Mouse (Mus musculus) gonadal fat pad, adult 2 months (tissue): ENCODE measurements around the gene B3galt4. TPM values are rescaled to one million over a fixed set of nuclear protein-coding genes. Genes with fewer than 3 reads are reported as not detected.

Source experiments
- DNase-seq: peaks from one replicate; pipeline ENCODE4 v3.0.0-alpha.2; 2012; ENCODE audit warnings: low read depth
- polyA plus RNA-seq: library from polyadenylated mRNA; depleted of rRNA; stranded (reverse); fragments of >200 nt; gene quantifications from 2 replicates; pipeline ENCODE4 v1.2.3, GENCODE M21; 2012

B3galt4 gene
- polyA plus RNA-seq, 1 experiment: 8.1 TPM

- no peak for DNase-seq
Observed at GRCm38 (mm10) chr17:33943454-33943853, 7.8 kb downstream of the B3galt4 start.

GRCm38 (mm10) chr17:33941381-33941780 is 9.9 kb downstream of the B3galt4 start:
- no peak for DNase-seq

- DNase-seq: no peak
Observed at GRCm38 (mm10) chr17:33940981-33941380, 10.3 kb downstream of the B3galt4 start.

GRCm38 (mm10) chr17:33940206-33940805 is 11.0 kb downstream of the B3galt4 start, which contains the start of the genes Pfdn6 and Wdr46:
Gene Pfdn6, minus strand, starts transcription at chr17:33940343.
Gene Wdr46, plus strand, starts transcription at chr17:33940660.
- no peak for DNase-seq

GRCm38 (mm10) chr17:33938783-33939182 is 12.5 kb downstream of the B3galt4 start:
- no peak for DNase-seq

- no peak for DNase-seq
Observed at GRCm38 (mm10) chr17:33936993-33937392, 14.3 kb downstream of the B3galt4 start.

GRCm38 (mm10) chr17:33935422-33936055 is 15.7 kb downstream of the B3galt4 start:
- no peak for DNase-seq

GRCm38 (mm10) chr17:33932970-33933369 is 18.3 kb downstream of the B3galt4 start:
- DNase-seq: no peak

GRCm38 (mm10) chr17:33932448-33932847 is 18.8 kb downstream of the B3galt4 start:
- DNase-seq: no peak

- no peak for DNase-seq
Observed at GRCm38 (mm10) chr17:33931947-33932346, 19.3 kb downstream of the B3galt4 start.

- DNase-seq: no peak
Observed at GRCm38 (mm10) chr17:33931159-33931866, 20.0 kb downstream of the B3galt4 start.

- DNase-seq: no peak
Observed at GRCm38 (mm10) chr17:33930280-33931158, 20.8 kb downstream of the B3galt4 start.

GRCm38 (mm10) chr17:33929371-33930279 is 21.7 kb downstream of the B3galt4 start, which contains the start of gene Rgl2:
Gene Rgl2, plus strand, starts transcription at chr17:33929543.
- no peak for DNase-seq

- DNase-seq: no peak
Observed at GRCm38 (mm10) chr17:33928251-33928947, 22.9 kb downstream of the B3galt4 start.

GRCm38 (mm10) chr17:33926207-33926932 is 24.9 kb downstream of the B3galt4 start:
- no peak for DNase-seq

- DNase-seq: no peak
Observed at GRCm38 (mm10) chr17:33925406-33926116, 25.7 kb downstream of the B3galt4 start.

- DNase-seq: no peak
Observed at GRCm38 (mm10) chr17:33924577-33925283, 26.6 kb downstream of the B3galt4 start.

- no peak for DNase-seq
Observed at GRCm38 (mm10) chr17:33921361-33921760, 29.9 kb downstream of the B3galt4 start.
